Mouse (Mus musculus): Measurements from ENCODE around the gene Arhgdig. TPM values are rescaled to one million over a fixed set of nuclear protein-coding genes. Genes with fewer than 3 reads are reported as not detected.

Gene Arhgdig
- polyA plus RNA-seq, 1 experiment, result not detected

- Histone ChIP-seq H3K4me1 (ENCODE audit: control insufficient read depth, insufficient read depth, low read length) (no peaks in the 10 kb centered on the region), H3K27ac (ENCODE audit: insufficient read depth, low read depth, low read length) (no peak overlapping the region), H3K4me3 (ENCODE audit: insufficient read depth, low read depth, low read length) (no peak overlapping the region)
- WGBS, result 94% methylated on average over 1 of the region's 1 CpGs
- TF ChIP-seq POLR2A (IDR thresholded peaks at IDR 0.05; ENCODE audit: insufficient read depth, low read depth, low read length) (no peak), CTCF (IDR thresholded peaks at IDR 0.05; ENCODE audit: insufficient read depth, low read depth, low read length) (no peak)
Measured at GRCm38 (mm10) chr17:26162736-26163135, 44.9 kb downstream of the Arhgdig start.

- no peak overlapping the region for H3K4me3 ChIP-seq (ENCODE audit: insufficient read depth, low read depth, low read length)
- TF ChIP-seq POLR2A (IDR thresholded peaks at IDR 0.05; ENCODE audit: insufficient read depth, low read depth, low read length), result no peak
- no peak for TF ChIP-seq CTCF (IDR thresholded peaks at IDR 0.05; ENCODE audit: insufficient read depth, low read depth, low read length)
- no peak overlapping the region for H3K27ac ChIP-seq (ENCODE audit: insufficient read depth, low read depth, low read length)
- H3K4me1 ChIP-seq (ENCODE audit: control insufficient read depth, insufficient read depth, low read length), result no peaks in the 10 kb centered on the region
- WGBS, result 94% methylated on average over 2 of the region's 2 CpGs
Measured at GRCm38 (mm10) chr17:26151886-26152630, 55.5 kb downstream of the Arhgdig start.

Other genes starting within 250 kb of the Arhgdig start
- gene Capn15, start 222.0 kb downstream of the Arhgdig start, polyA plus RNA-seq (2012; ENCODE audit: insufficient read depth, insufficient read length, low replicate concordance, missing spikeins), result not detected in 2 replicates
- gene Rab11fip3, start 138.2 kb downstream of the Arhgdig start, polyA plus RNA-seq (2012; ENCODE audit: insufficient read depth, insufficient read length, low replicate concordance, missing spikeins), result not detected in 2 replicates
- gene Decr2, start 117.4 kb downstream of the Arhgdig start, polyA plus RNA-seq (2012; ENCODE audit: insufficient read depth, insufficient read length, low replicate concordance, missing spikeins), result not detected in 2 replicates
- not detected in 2 replicates for gene Nme4, start 112.2 kb downstream of the Arhgdig start, polyA plus RNA-seq (2012; ENCODE audit: insufficient read depth, insufficient read length, low replicate concordance, missing spikeins)
- gene Tmem8, start 94.5 kb downstream of the Arhgdig start, polyA plus RNA-seq (2012; ENCODE audit: insufficient read depth, insufficient read length, low replicate concordance, missing spikeins), result not detected in 2 replicates
- not detected in 2 replicates for gene Mrpl28, start 84.3 kb downstream of the Arhgdig start, polyA plus RNA-seq (2012; ENCODE audit: insufficient read depth, insufficient read length, low replicate concordance, missing spikeins)
- gene Axin1, start 69.1 kb downstream of the Arhgdig start, polyA plus RNA-seq (2012; ENCODE audit: insufficient read depth, insufficient read length, low replicate concordance, missing spikeins), result not detected in 2 replicates
- gene Pdia2, start 8.7 kb downstream of the Arhgdig start, polyA plus RNA-seq (2012; ENCODE audit: insufficient read depth, insufficient read length, low replicate concordance, missing spikeins), result not detected in 2 replicates
- gene Rgs11, start 4.8 kb downstream of the Arhgdig start, polyA plus RNA-seq (2012; ENCODE audit: insufficient read depth, insufficient read length, low replicate concordance, missing spikeins), result not detected in 2 replicates
- gene Fam234a, start 36.5 kb upstream of the Arhgdig start, polyA plus RNA-seq (2012; ENCODE audit: insufficient read depth, insufficient read length, low replicate concordance, missing spikeins), result not detected in 2 replicates
- not detected in 2 replicates for gene Luc7l, start 45.1 kb upstream of the Arhgdig start, polyA plus RNA-seq (2012; ENCODE audit: insufficient read depth, insufficient read length, low replicate concordance, missing spikeins)
- not detected in 2 replicates for gene Neurl1b, start 207.0 kb upstream of the Arhgdig start, polyA plus RNA-seq (2012; ENCODE audit: insufficient read depth, insufficient read length, low replicate concordance, missing spikeins)